Mouse (Mus musculus) forebrain, embryonic 13.5 days (tissue): ENCODE measurements at regions not wholly inside any gene's neighbourhood (a gene's known extent, or its start where the extent isn't known, plus 50 kb on each side); places are given as distances from the start of the nearest gene placed in this dataset.
"Not testable (repeated sequence)": the region's sequence is repeated elsewhere in the genome, so short reads cannot be mapped to it uniquely, and the experiment has no call there.

ENCODE experiments used
- ATAC-seq: fragments of 200-750 bp; cut with Nextera tagmentation; 2 replicates; pipeline ENCODE4 v1.8.0; 2017
- H3K27ac ChIP-seq: fragments of 300-500 bp; sonication (generic); 2 replicates; pipeline ENCODE4 v1.5.1; 2015; ENCODE audit warnings: inconsistent platforms, mild to moderate bottlenecking, moderate library complexity
- H3K27me3 ChIP-seq: fragments of 300-500 bp; sonication (generic); 2 replicates; pipeline ENCODE4 v1.6.1; 2015; ENCODE audit warnings: mild to moderate bottlenecking, inconsistent platforms
- H3K36me3 ChIP-seq: fragments of 300-500 bp; sonication (generic); 2 replicates; pipeline ENCODE4 v1.6.1; 2015; ENCODE audit warnings: mild to moderate bottlenecking, inconsistent platforms; ENCODE audit not compliant: poor library complexity, severe bottlenecking
- H3K4me1 ChIP-seq: fragments of 300-500 bp; sonication (generic); 2 replicates; pipeline ENCODE4 v1.6.1; 2015; ENCODE audit warnings: inconsistent platforms
- H3K4me2 ChIP-seq: fragments of 300-500 bp; sonication (generic); 2 replicates; pipeline ENCODE4 v1.6.1; 2015; ENCODE audit warnings: inconsistent platforms, mild to moderate bottlenecking, moderate library complexity
- H3K4me3 ChIP-seq: fragments of 300-500 bp; sonication (generic); 2 replicates; pipeline ENCODE4 v1.5.1; 2015; ENCODE audit warnings: mild to moderate bottlenecking, inconsistent platforms
- H3K9ac ChIP-seq: fragments of 300-500 bp; sonication (generic); 2 replicates; pipeline ENCODE4 v1.6.1; 2015; ENCODE audit warnings: mild to moderate bottlenecking, inconsistent platforms
- H3K9me3 ChIP-seq: fragments of 300-500 bp; sonication (generic); replicated peaks from 2 replicates; pipeline ENCODE4 v1.6.1; 2016; ENCODE audit warnings: inconsistent platforms
- WGBS: fragments of 180-500 bp; shearing (Covaris S2); methylation state at CpG from one replicate; pipeline ENCODE4 v1.1.7; 2015; 5-methylcytosine and 5-hydroxymethylcytosine counted together

- H3K9ac ChIP-seq, H3K27me3 ChIP-seq, H3K9me3 ChIP-seq, H3K4me2 ChIP-seq, H3K4me3 ChIP-seq, H3K4me1 ChIP-seq, H3K36me3 ChIP-seq, H3K27ac ChIP-seq: not testable (repeated sequence)
- WGBS = 39% methylated on average over 4 of the region's 4 CpGs
- ATAC-seq = 0 out of 2 replicates have a peak, but pooled peaks have one; percentile 16
Measured at GRCm38 (mm10) chr10:22460386-22460785, 100.0 kb downstream of the Raet1d start.

GRCm38 (mm10) chr10:22460818-22461479 lies 100.6 kb downstream of the Raet1d start:
- not testable (repeated sequence) for H3K9ac ChIP-seq, H3K36me3 ChIP-seq, H3K27ac ChIP-seq, H3K4me1 ChIP-seq, H3K27me3 ChIP-seq, H3K9me3 ChIP-seq, H3K4me3 ChIP-seq
- ATAC-seq = peak; percentile 87
- 10% methylated on average over 7 of the region's 7 CpGs for WGBS
- H3K4me2 ChIP-seq = peak overlapping the region; percentile 29

- peak; percentile 83 for ATAC-seq
- not testable (repeated sequence) for H3K9ac ChIP-seq, H3K27me3 ChIP-seq, H3K36me3 ChIP-seq, H3K4me1 ChIP-seq, H3K4me3 ChIP-seq, H3K9me3 ChIP-seq
- Histone ChIP-seq H3K4me2 (peak overlapping the region; percentile 29; the same call in 1 of the 2 replicates), H3K27ac (peak overlapping the region; percentile 45; the same call in 1 of the 2 replicates)
- 17% methylated on average over 4 of the region's 4 CpGs for WGBS
Measured at GRCm38 (mm10) chr10:22461480-22462050, 101.2 kb downstream of the Raet1d start.

- not testable (repeated sequence) for H3K27me3 ChIP-seq, H3K4me3 ChIP-seq, H3K4me1 ChIP-seq, ATAC-seq, H3K36me3 ChIP-seq, H3K4me2 ChIP-seq, H3K9ac ChIP-seq, H3K27ac ChIP-seq
- peaks cover 12% of the 10 kb centered on the region for H3K9me3 ChIP-seq
- 97% methylated on average over 6 of the region's 6 CpGs for WGBS
Measured at GRCm38 (mm10) chr10:22471722-22472330, 111.5 kb downstream of the Raet1d start.

- H3K4me2 ChIP-seq, H3K27ac ChIP-seq, H3K9ac ChIP-seq, H3K4me3 ChIP-seq, H3K36me3 ChIP-seq, H3K4me1 ChIP-seq, H3K27me3 ChIP-seq, H3K9me3 ChIP-seq: not testable (repeated sequence)
- ATAC-seq = peak; percentile 81
- WGBS = 6% methylated on average over 4 of the region's 4 CpGs
Measured at GRCm38 (mm10) chr10:22479860-22480259, 119.5 kb downstream of the Raet1d start.

GRCm38 (mm10) chr10:22487071-22487470 lies 126.7 kb downstream of the Raet1d start:
- 90% methylated on average over 5 of the region's 5 CpGs for WGBS
- not testable (repeated sequence) for H3K4me3 ChIP-seq, H3K9ac ChIP-seq, H3K36me3 ChIP-seq, H3K9me3 ChIP-seq, H3K27ac ChIP-seq, H3K4me1 ChIP-seq, H3K4me2 ChIP-seq, ATAC-seq, H3K27me3 ChIP-seq

- H3K27ac ChIP-seq, H3K36me3 ChIP-seq, H3K4me2 ChIP-seq, H3K4me3 ChIP-seq, H3K9me3 ChIP-seq, H3K4me1 ChIP-seq, ATAC-seq, H3K27me3 ChIP-seq, H3K9ac ChIP-seq: not testable (repeated sequence)
- WGBS = 78% methylated on average over 11 of the region's 11 CpGs
Measured at GRCm38 (mm10) chr10:22491806-22492347, 131.5 kb downstream of the Raet1d start.

GRCm38 (mm10) chr10:22495975-22496496 lies 135.7 kb downstream of the Raet1d start:
- ATAC-seq = no peak
- Histone ChIP-seq H3K9me3 (no peaks in the 10 kb centered on the region), H3K4me2 (no peak overlapping the region), H3K4me3 (no peak overlapping the region), H3K4me1 (no peaks in the 10 kb centered on the region), H3K27me3 (no peaks in the 10 kb centered on the region), H3K27ac (no peak overlapping the region), H3K36me3 (no peaks in the 10 kb centered on the region), H3K9ac (no peak overlapping the region)
- 46% methylated on average over 4 of the region's 4 CpGs for WGBS
